Mouse (Mus musculus) common myeloid progenitor, adult 5-6 weeks (primary cell): Measurements from ENCODE around the gene Txk. TPM values are rescaled to one million over a fixed set of nuclear protein-coding genes. Genes with fewer than 3 reads are reported as not detected.

Experiments used
- ATAC-seq: replicated peaks from 2 replicates; pipeline ENCODE4 v1.8.0; 2016; ENCODE audit warnings: low read depth, mild to moderate bottlenecking, moderate TSS enrichment, inconsistent platforms; ENCODE audit not compliant: poor library complexity, severe bottlenecking
- total RNA-seq: library from RNA; stranded (forward); fragments of 200-1000, 187-1606 nt; gene quantifications from 2 replicates; pipeline ENCODE4 v1.2.3, GENCODE M21; 2017

Gene Txk
- total RNA-seq, 1 experiment from 2014 or later, result 2.5 TPM

DNA sequence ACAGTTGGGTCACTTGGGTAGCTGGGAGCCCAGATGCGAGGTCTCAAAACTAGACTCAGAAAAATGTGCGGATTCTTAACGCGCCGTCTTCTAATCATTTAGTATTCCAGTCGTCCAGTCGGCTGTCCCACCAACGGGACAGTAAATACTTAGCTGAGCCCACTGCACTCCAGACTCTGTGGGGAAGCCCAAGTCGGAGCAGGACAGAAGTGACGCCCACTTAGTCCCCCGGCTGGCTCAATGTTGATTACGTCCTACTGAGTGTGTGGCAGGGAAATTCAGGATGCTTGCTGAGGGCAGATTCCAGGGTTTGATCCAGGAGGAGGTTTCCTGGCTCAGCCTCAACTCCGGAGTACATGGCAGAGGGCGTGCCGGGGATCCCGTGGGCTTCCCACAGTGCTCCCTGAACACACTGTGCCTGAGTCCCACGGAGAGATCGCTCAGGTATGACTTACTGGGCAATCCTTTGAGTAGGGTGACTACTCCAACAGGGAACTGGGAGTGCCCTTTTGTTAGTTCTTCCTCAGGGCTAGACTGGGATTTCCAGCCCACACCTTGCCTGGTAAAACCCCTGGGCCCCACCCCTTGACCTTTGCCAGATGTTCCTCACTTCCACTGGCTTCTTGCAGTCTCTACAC is 104.5 kb downstream of the Txk start:
- peak; percentile 58 for ATAC-seq

DNA sequence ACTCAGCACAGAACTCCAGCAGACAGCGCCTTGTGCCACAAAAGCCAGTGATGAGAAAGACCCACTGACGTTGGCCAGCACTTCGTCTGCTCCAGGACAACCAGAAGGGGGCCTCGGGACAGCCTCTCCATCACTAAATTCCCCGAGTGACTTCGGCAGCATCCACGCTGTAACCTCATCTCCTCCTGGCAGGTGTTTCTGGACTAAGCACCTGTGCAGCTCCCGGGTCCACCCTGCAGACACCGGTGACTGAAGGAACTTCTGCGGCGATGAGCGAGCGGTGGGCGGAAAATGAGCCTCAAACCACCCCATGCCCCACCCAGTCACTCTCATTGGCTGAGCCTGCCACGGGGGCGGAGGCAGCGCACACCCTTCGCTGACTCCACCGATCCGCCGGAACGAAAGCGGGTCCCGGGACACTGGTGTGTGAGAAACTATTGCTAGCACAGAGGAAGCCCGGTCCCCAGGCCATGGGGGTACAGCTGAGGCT is 105.1 kb downstream of the Txk start, which contains the start of gene Nipal1:
TSS of gene Nipal1 (plus strand) at position 378 of the 490 bp plus-strand sequence.
- peak; percentile 98 for ATAC-seq

DNA sequence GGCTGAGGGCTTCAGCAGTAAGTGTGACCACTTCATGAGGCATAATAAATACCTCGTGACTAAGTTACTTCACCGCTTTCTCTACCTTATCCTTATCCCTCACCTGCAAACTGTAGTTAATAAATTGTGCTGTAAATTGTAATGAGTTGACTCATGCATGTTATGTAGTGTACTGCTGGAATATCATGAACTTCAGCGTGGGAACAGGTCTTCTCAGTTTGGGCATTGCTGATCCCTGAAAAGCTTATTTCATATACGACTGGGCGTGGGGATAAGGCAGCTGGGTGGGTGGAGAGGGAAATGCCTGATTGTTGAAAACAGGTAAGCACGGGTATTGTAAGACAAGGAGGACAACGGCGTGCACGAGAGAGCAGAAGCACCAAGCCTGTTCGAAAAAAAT is 105.6 kb downstream of the Txk start:
- no peak for ATAC-seq

DNA sequence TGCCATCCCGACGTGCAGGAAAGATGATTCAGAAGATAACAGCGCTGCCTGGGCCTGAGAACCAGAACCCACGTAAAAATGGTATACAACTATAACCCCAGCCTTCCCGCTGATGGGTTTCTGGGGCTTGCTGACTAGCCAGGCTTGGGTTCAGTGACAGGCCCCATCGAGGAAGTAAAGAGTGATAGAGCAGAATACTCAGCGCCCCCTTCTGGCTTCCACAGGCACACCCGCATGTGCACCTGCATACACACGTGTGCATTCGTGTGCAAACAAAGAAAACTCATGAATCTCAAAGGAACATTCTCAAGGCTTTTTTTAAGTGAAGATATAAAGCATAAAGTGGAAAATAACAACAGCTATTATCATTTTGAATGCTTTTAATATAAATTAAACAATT is 106.4 kb downstream of the Txk start:
- ATAC-seq, result peak; percentile 37; the same call in 1 of the 2 replicates

Other genes with a start within 250 kb of the Txk start
- gene Corin, start 248.3 kb downstream of the Txk start, total RNA-seq, result not detected in 2 replicates
- gene Nfxl1, start 193.1 kb downstream of the Txk start, total RNA-seq, result 13.4 and 28.5 TPM in 2 replicates
- gene Zar1, start 171.5 kb downstream of the Txk start, total RNA-seq, result not detected in 2 replicates
- not detected in 2 replicates for gene Gm5868, start 165.2 kb downstream of the Txk start, total RNA-seq
- gene Cnga1, start 108.5 kb downstream of the Txk start, total RNA-seq, result not detected in 2 replicates
- gene Nipal1, start 105.0 kb downstream of the Txk start, total RNA-seq, result 0.09 TPM in 1 of 2 replicates, not detected in the other
- gene Tec, start 115.7 kb upstream of the Txk start, total RNA-seq, result 47.5 and 57.8 TPM in 2 replicates
- 44.3 and 58.4 TPM in 2 replicates for gene Slain2, start 161.5 kb upstream of the Txk start, total RNA-seq
- gene Gm10135, start 221.9 kb upstream of the Txk start, total RNA-seq, result not detected in 2 replicates